Mouse (Mus musculus) CH12.LX (cell line): ENCODE measurements around the gene Tapbpl. TPM values are rescaled to one million over a fixed set of nuclear protein-coding genes. Genes with fewer than 3 reads are reported as not detected.
A peak's percentile ranks its signal among the peaks of the same experiment; 100 is the strongest.

Source experiments
- DNase-seq: peaks from one replicate; pipeline ENCODE4 v3.0.0-alpha.2; 2013; ENCODE audit errors: extremely low read depth
- H3K27ac ChIP-seq: 2 replicates; pipeline ENCODE4 v1.5.1; 2012; ENCODE audit warnings: low read depth, mild to moderate bottlenecking, control low read depth, moderate library complexity; ENCODE audit not compliant: insufficient read depth
- H3K27me3 ChIP-seq: replicated peaks from 2 replicates; pipeline ENCODE3; 2012; ENCODE audit warnings: inconsistent platforms
- H3K36me3 ChIP-seq, 2 experiments: replicated peaks in 1 of 2; 2 replicates each; pipeline versions ENCODE3 to v1.6.1; 2012; ENCODE audit warnings: inconsistent platforms in 1 of 2, low read length in 1 of 2, mild to moderate bottlenecking in 1 of 2, mixed read lengths in 1 of 2, moderate library complexity in 1 of 2; ENCODE audit not compliant: control insufficient read depth in 1 of 2, insufficient read depth in 1 of 2
- H3K4me1 ChIP-seq, 2 experiments: 2 replicates each; pipeline ENCODE4 v1.6.1; 2012; ENCODE audit warnings: inconsistent platforms in 1 of 2, moderate library complexity in 1 of 2; ENCODE audit not compliant: insufficient read depth in 2 of 2, control insufficient read depth in 1 of 2
- H3K4me2 ChIP-seq: 2 replicates; pipeline ENCODE4 v1.6.1; 2012; ENCODE audit warnings: low read depth, mild to moderate bottlenecking, control low read depth; ENCODE audit not compliant: poor library complexity, insufficient read depth, severe bottlenecking
- H3K4me3 ChIP-seq, 3 experiments: fragments of 150-350 bp in 1 of 3; sonication (generic) in 1 of 3; replicated peaks in 1 of 3; 2 replicates each; pipeline versions ENCODE3 to v1.5.1; 2011 to 2012; ENCODE audit warnings: low read depth in 2 of 3, low read length in 2 of 3, mild to moderate bottlenecking in 2 of 3, moderate library complexity in 2 of 3, control low read depth in 1 of 3, improper control_type of control experiment in 1 of 3, inconsistent platforms in 1 of 3, mixed read lengths in 1 of 3; ENCODE audit not compliant: poor library complexity in 1 of 3
- H3K79me2 ChIP-seq: replicated peaks from 2 replicates; pipeline ENCODE4 v1.6.1; 2012; ENCODE audit warnings: mild to moderate bottlenecking, moderate library complexity; ENCODE audit not compliant: control insufficient read depth, poor library complexity, insufficient read depth, severe bottlenecking; ENCODE audit errors: extremely low read depth
- H3K9ac ChIP-seq: 2 replicates; pipeline ENCODE4 v1.6.1; 2012; ENCODE audit warnings: low read depth, mild to moderate bottlenecking, control low read depth, moderate library complexity; ENCODE audit not compliant: insufficient read depth
- H3K9me3 ChIP-seq: replicated peaks from 2 replicates; pipeline ENCODE3; 2012; ENCODE audit warnings: low read length, inconsistent platforms, mixed read lengths
- BHLHE40 ChIP-seq: IDR thresholded peaks from 2 replicates; pipeline ENCODE4 v1.6.1; 2011; ENCODE audit warnings: mild to moderate bottlenecking, low read depth, low read length, improper control_type of control experiment
- CHD1 ChIP-seq: IDR thresholded peaks from 2 replicates; pipeline ENCODE4 v1.6.1; 2012; ENCODE audit warnings: low read depth, low read length, improper control_type of control experiment, inconsistent platforms
- CHD2 ChIP-seq: IDR thresholded peaks from 2 replicates; pipeline ENCODE4 v1.6.1; 2011; ENCODE audit warnings: low read length, improper control_type of control experiment
- CTCF ChIP-seq, 2 experiments: IDR thresholded peaks in 1 of 2; conservative IDR thresholded peaks in 1 of 2; 2 replicates each; pipeline ENCODE4 v1.5.1; 2011 to 2012; ENCODE audit warnings: low read depth in 2 of 2, low read length in 2 of 2, improper control_type of control experiment in 1 of 2, inconsistent platforms in 1 of 2, mild to moderate bottlenecking in 1 of 2, moderate library complexity in 1 of 2
- ELF1 ChIP-seq: IDR thresholded peaks from 2 replicates; pipeline ENCODE4 v1.6.1; 2014; ENCODE audit warnings: low read depth, mild to moderate bottlenecking, inconsistent platforms, low read length, improper control_type of control experiment
- EP300 ChIP-seq: IDR thresholded peaks from 2 replicates; pipeline ENCODE4 v1.6.1; 2011; ENCODE audit warnings: low read length, improper control_type of control experiment
- ETS1 ChIP-seq: conservative IDR thresholded peaks from 2 replicates; pipeline ENCODE4 v1.6.1; 2012; ENCODE audit warnings: low read depth, mild to moderate bottlenecking, inconsistent platforms, low read length, improper control_type of control experiment, moderate library complexity
- GABPA ChIP-seq: IDR thresholded peaks from 2 replicates; pipeline ENCODE4 v1.6.1; 2012; ENCODE audit warnings: low read depth, low read length, improper control_type of control experiment, inconsistent platforms; ENCODE audit not compliant: insufficient replicate concordance
- HCFC1 ChIP-seq: IDR thresholded peaks from 2 replicates; pipeline ENCODE4 v1.6.1; 2012; ENCODE audit warnings: low read depth, mild to moderate bottlenecking, inconsistent platforms, low read length, improper control_type of control experiment
- KAT2A ChIP-seq: IDR thresholded peaks from 2 replicates; pipeline ENCODE4 v1.6.1; 2012; ENCODE audit warnings: low read length, improper control_type of control experiment, inconsistent platforms; ENCODE audit not compliant: insufficient replicate concordance
- MAZ ChIP-seq: IDR thresholded peaks from 2 replicates; pipeline ENCODE4 v1.6.1; 2012; ENCODE audit warnings: low read depth, mild to moderate bottlenecking, inconsistent platforms, low read length, improper control_type of control experiment, moderate library complexity
- MXI1 ChIP-seq: IDR thresholded peaks from 2 replicates; pipeline ENCODE4 v1.6.1; 2011; ENCODE audit warnings: mild to moderate bottlenecking, low read depth, low read length, improper control_type of control experiment
- NELFE ChIP-seq: IDR thresholded peaks from 2 replicates; pipeline ENCODE4 v1.6.1; 2011; ENCODE audit warnings: low read depth, low read length, improper control_type of control experiment
- PAX5 ChIP-seq: IDR thresholded peaks from 2 replicates; pipeline ENCODE4 v1.6.1; 2012; ENCODE audit warnings: low read length, inconsistent platforms, mixed read lengths
- POLR2AphosphoS2 ChIP-seq: IDR thresholded peaks from 2 replicates; pipeline ENCODE4 v1.6.1; 2011; ENCODE audit warnings: low read depth, low read length, improper control_type of control experiment
- RCOR1 ChIP-seq: conservative IDR thresholded peaks from 2 replicates; pipeline ENCODE4 v1.6.1; 2012; ENCODE audit warnings: low read depth, mild to moderate bottlenecking, inconsistent platforms, low read length, improper control_type of control experiment
- SIN3A ChIP-seq: IDR thresholded peaks from 2 replicates; pipeline ENCODE4 v1.6.1; 2012; ENCODE audit warnings: low read length, improper control_type of control experiment, inconsistent platforms
- SMC3 ChIP-seq: IDR thresholded peaks from 2 replicates; pipeline ENCODE4 v1.6.1; 2011; ENCODE audit warnings: low read depth, low read length, improper control_type of control experiment
- TCF12 ChIP-seq: IDR thresholded peaks from 2 replicates; pipeline ENCODE4 v1.6.1; 2014; ENCODE audit warnings: low read depth, mild to moderate bottlenecking, inconsistent platforms, low read length, improper control_type of control experiment
- UBTF ChIP-seq: IDR thresholded peaks from 2 replicates; pipeline ENCODE4 v1.6.1; 2012; ENCODE audit warnings: low read depth, mild to moderate bottlenecking, inconsistent platforms, low read length, improper control_type of control experiment, moderate library complexity
- USF1 ChIP-seq: IDR thresholded peaks from 2 replicates; pipeline ENCODE4 v1.6.1; 2014; ENCODE audit warnings: low read depth, mild to moderate bottlenecking, inconsistent platforms, low read length, improper control_type of control experiment
- ZC3H11A ChIP-seq: IDR thresholded peaks from 2 replicates; pipeline ENCODE4 v1.6.1; 2012; ENCODE audit warnings: low read depth, mild to moderate bottlenecking, inconsistent platforms, low read length, improper control_type of control experiment
- ZKSCAN1 ChIP-seq: IDR thresholded peaks from 2 replicates; pipeline ENCODE4 v1.6.1; 2012; ENCODE audit warnings: low read depth, inconsistent platforms, low read length, improper control_type of control experiment, borderline replicate concordance
- dilution Hi-C: fragments of 300-500 bp; cut with MboI; formaldehyde crosslinking; loops from 2 replicates; pipeline ENCODE4 v1.14.3; 2020; ENCODE audit warnings: low sequenced_read_pairs; ENCODE audit not compliant: extremely low pct_unique_long_range_greater_than_20kb, extremely low pct_ligation_motif_present
- in situ Hi-C: fragments of 300-500 bp; cut with MboI; formaldehyde crosslinking; loops from 3 replicates; pipeline ENCODE4 v1.14.3; 2019; ENCODE audit warnings: low sequenced_read_pairs, low pct_ligation_motif_present, low pct_unique_long_range_greater_than_20kb, mixed read lengths
- polyA plus RNA-seq: library from polyadenylated mRNA; unstranded; fragments of >175 nt; gene quantifications from 2 replicates; pipeline ENCODE4 v1.2.1, GENCODE M21; 2012; ENCODE audit warnings: low read depth; ENCODE audit not compliant: insufficient read length
- total RNA-seq, 2 experiments: library from RNA; depleted of rRNA; stranded (reverse); fragments of 300-350 nt in 1 of 2; fragments of >200 nt in 1 of 2; gene quantifications; 2 replicates each; pipeline ENCODE4 v1.2.3; 2012 to 2014

Tapbpl gene
- total and polyA plus RNA-seq, 3 experiments, result 16.7 to 19.4 (median 17.7) TPM

DNA sequence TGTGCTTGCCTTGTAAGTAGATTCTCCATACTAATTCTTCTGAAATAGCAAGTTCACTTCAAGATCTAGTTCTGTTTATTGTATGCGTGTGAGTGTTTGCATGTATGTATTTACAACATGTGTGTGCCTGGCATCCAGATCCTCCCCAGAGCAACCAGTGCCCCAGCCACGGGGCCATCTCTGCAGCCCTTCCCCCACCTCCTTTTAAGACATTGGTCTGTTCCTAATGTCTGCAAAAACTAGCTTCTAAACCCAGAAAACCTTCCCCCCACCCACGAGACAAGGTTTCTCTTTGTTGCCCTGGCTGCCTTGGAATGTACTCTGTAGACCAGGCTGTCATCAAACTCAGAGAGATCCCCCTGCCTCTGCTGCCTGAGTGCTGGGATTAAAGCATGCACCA lies 9.1 kb downstream of the Tapbpl start:
- H3K9ac ChIP-seq, result no peak overlapping the region
- dilution Hi-C loops (no loop called here), in situ Hi-C loops (loop anchor here (5.0 kb wide), 1 partner anchor 50 kb away; no protein-coding TSS in a partner anchor)
- TF ChIP-seq KAT2A (no peak), ZC3H11A (no peak), MAZ (no peak), BHLHE40 (no peak), SIN3A (no peak), ETS1 (no peak), MXI1 (no peak), ELF1 (no peak), HCFC1 (no peak), RCOR1 (no peak), CHD2 (no peak), ZKSCAN1 (no peak), PAX5 (no peak), NELFE (no peak), CHD1 (no peak), USF1 (no peak)
- DNase-seq, result no peak
- peaks cover 4 to 32% of the 10 kb centered on the region in 2 experiments; a peak in 3 of 4 replicates for H3K4me1 ChIP-seq
- H3K4me3 ChIP-seq, result no peak overlapping the region
- no peak overlapping the region for H3K4me2 ChIP-seq
- peaks cover 37 to 82% of the 10 kb centered on the region in 2 experiments for H3K36me3 ChIP-seq
- H3K27ac ChIP-seq, result no peak overlapping the region
- H3K79me2 ChIP-seq, result no peaks in the 10 kb centered on the region
- no peaks in the 10 kb centered on the region for H3K9me3 ChIP-seq
- H3K27me3 ChIP-seq, result no peaks in the 10 kb centered on the region

DNA sequence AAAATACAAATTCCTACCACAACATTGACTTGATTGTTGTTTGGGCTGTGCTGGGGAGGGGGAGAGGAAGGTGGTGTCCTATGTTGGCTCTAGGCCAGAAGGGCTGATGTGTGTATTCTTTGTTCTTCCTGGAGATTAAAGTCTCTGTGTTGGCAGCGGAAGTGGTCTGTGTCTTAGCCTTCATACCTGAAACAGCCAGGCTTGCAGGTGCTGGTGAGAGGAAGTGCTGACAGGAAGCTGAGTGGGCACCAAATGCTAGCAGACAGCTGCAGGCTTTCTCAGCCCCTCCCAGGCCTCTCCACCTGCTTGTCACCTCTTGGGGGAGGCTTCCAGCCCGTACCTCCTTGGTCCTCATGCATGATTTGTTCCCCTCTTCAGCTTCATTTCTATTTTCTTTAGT lies 9.5 kb downstream of the Tapbpl start:
- Histone ChIP-seq H3K9me3 (no peaks in the 10 kb centered on the region), H3K4me2 (no peak overlapping the region), H3K27me3 (no peaks in the 10 kb centered on the region), H3K4me3 (no peak overlapping the region), H3K27ac (no peak overlapping the region), H3K9ac (no peak overlapping the region), H3K79me2 (no peaks in the 10 kb centered on the region), H3K4me1 (peaks cover 4 to 32% of the 10 kb centered on the region in 2 experiments; a peak in 3 of 4 replicates), H3K36me3 (peaks cover 37 to 78% of the 10 kb centered on the region in 2 experiments)
- TF ChIP-seq UBTF (no peak), GABPA (no peak), EP300 (0 out of 2 replicates have a peak, but pooled peaks have one; percentile 39), TCF12 (peak; percentile 63), NELFE (no peak), ELF1 (peak; percentile 50), SMC3 (no peak), MXI1 (no peak), ETS1 (peak; percentile 27; the same call in 1 of the 2 replicates), POLR2AphosphoS2 (no peak), CTCF (conservative IDR thresholded peaks at IDR 0.05 in 1 of 2, IDR thresholded peaks at IDR 0.05 in 1 of 2; ENCODE audit: low read depth in 2 of 2, low read length in 2 of 2) (no peak), RCOR1 (no peak)
- in situ Hi-C loops, result loop anchor here (5.0 kb wide), 1 partner anchor 50 kb away; no protein-coding TSS in a partner anchor
- dilution Hi-C loops, result no loop called here
- DNase-seq, result peak; percentile 52
